Mouse (Mus musculus) left cerebral cortex, postnatal 25 days (tissue): ENCODE results near the gene Gprc5b. TPM values are rescaled to one million over a fixed set of nuclear protein-coding genes. Genes with fewer than 3 reads are reported as not detected.

Source experiments
- DNase-seq, 2 experiments: peaks; one replicate each; pipeline ENCODE4 v3.0.0; 2022; ENCODE audit warnings: low spot score in 2 of 2, mixed read lengths in 1 of 2
- intact Hi-C: fragments of 180-260 bp; cut with DNase I; formaldehyde crosslinking; loops from one replicate; pipeline ENCODE4 v1.15.1; 2025
- total RNA-seq, 2 experiments: library from RNA; stranded (reverse); gene quantifications; 2 replicates each; pipeline ENCODE4 v1.2.3; 2021

Gene Gprc5b
- total RNA-seq, 2 experiments from 2014 or later, result 98.0 to 99.8 TPM

GRCm38 (mm10) chr7:118992080-118992560 lies 2.9 kb downstream of the Gprc5b start:
- intact Hi-C loops, result loop anchor here (5.0 kb wide), 2 partner anchors 60 to 95 kb away; no protein-coding TSS in a partner anchor
- DNase-seq, result no peak

GRCm38 (mm10) chr7:118991341-118991884 lies 3.6 kb downstream of the Gprc5b start:
- intact Hi-C loops, result loop anchor here (5.0 kb wide), 2 partner anchors 59 to 94 kb away; no protein-coding TSS in a partner anchor
- no peak for DNase-seq

GRCm38 (mm10) chr7:118990282-118990681 lies 4.7 kb downstream of the Gprc5b start:
- DNase-seq, result peak; percentile 69 to 97
- intact Hi-C loops, result loop anchor here (1.0 to 5.0 kb wide), 3 partner anchors 58 to 207 kb away; no protein-coding TSS in a partner anchor

- no peak for DNase-seq
- intact Hi-C loops, result no loop called here
Observed at GRCm38 (mm10) chr7:118989275-118989856, 5.6 kb downstream of the Gprc5b start.

- DNase-seq, result no peak
- intact Hi-C loops, result no loop called here
Observed at GRCm38 (mm10) chr7:118986369-118986768, 8.6 kb downstream of the Gprc5b start.

- intact Hi-C loops, result no loop called here
- no peak for DNase-seq
Observed at GRCm38 (mm10) chr7:118985786-118986185, 9.2 kb downstream of the Gprc5b start.

GRCm38 (mm10) chr7:118983961-118984360 lies 11.1 kb downstream of the Gprc5b start:
- DNase-seq, result peak; percentile 62 to 72
- intact Hi-C loops, result loop anchor here (5.0 kb wide), 1 partner anchor 57 kb away; no protein-coding TSS in a partner anchor

- intact Hi-C loops, result loop anchor here (5.0 kb wide), 1 partner anchor 55 kb away; no protein-coding TSS in a partner anchor
- no peak for DNase-seq
Observed at GRCm38 (mm10) chr7:118982586-118982985, 12.4 kb downstream of the Gprc5b start.

GRCm38 (mm10) chr7:118981831-118982230 lies 13.2 kb downstream of the Gprc5b start:
- DNase-seq, result no peak
- intact Hi-C loops, result loop anchor here (5.0 kb wide), 1 partner anchor 55 kb away; no protein-coding TSS in a partner anchor

GRCm38 (mm10) chr7:118981346-118981745 lies 13.7 kb downstream of the Gprc5b start:
- no peak for DNase-seq
- intact Hi-C loops, result loop anchor here (5.0 kb wide), 1 partner anchor 54 kb away; no protein-coding TSS in a partner anchor

- intact Hi-C loops, result loop anchor here (5.0 kb wide), 2 partner anchors 52 to 92 kb away; no protein-coding TSS in a partner anchor
- DNase-seq, result no peak
Observed at GRCm38 (mm10) chr7:118979708-118980107, 15.3 kb downstream of the Gprc5b start.

- DNase-seq, result no peak
- intact Hi-C loops, result loop anchor here (5.0 kb wide), 1 partner anchor 92 kb away; no protein-coding TSS in a partner anchor
Observed at GRCm38 (mm10) chr7:118979121-118979520, 15.9 kb downstream of the Gprc5b start.

GRCm38 (mm10) chr7:118977167-118977543 lies 17.9 kb downstream of the Gprc5b start:
- no peak for DNase-seq
- intact Hi-C loops, result loop anchor here (5.0 kb wide), 1 partner anchor 90 kb away; no protein-coding TSS in a partner anchor

- intact Hi-C loops, result loop anchor here (5.0 kb wide), 1 partner anchor 89 kb away; no protein-coding TSS in a partner anchor
- DNase-seq, result peak; percentile 47 to 69
Observed at GRCm38 (mm10) chr7:118976414-118977166, 18.4 kb downstream of the Gprc5b start.

GRCm38 (mm10) chr7:118975837-118976236 lies 19.2 kb downstream of the Gprc5b start:
- no peak for DNase-seq
- intact Hi-C loops, result loop anchor here (5.0 kb wide), 1 partner anchor 89 kb away; no protein-coding TSS in a partner anchor

GRCm38 (mm10) chr7:118973377-118973776 lies 21.6 kb downstream of the Gprc5b start:
- intact Hi-C loops, result no loop called here
- no peak for DNase-seq

GRCm38 (mm10) chr7:118972306-118972705 lies 22.7 kb downstream of the Gprc5b start:
- DNase-seq, result no peak
- intact Hi-C loops, result no loop called here

GRCm38 (mm10) chr7:118971499-118971898 lies 23.5 kb downstream of the Gprc5b start:
- intact Hi-C loops, result no loop called here
- no peak for DNase-seq

- intact Hi-C loops, result no loop called here
- no peak for DNase-seq
Observed at GRCm38 (mm10) chr7:118968870-118969269, 26.1 kb downstream of the Gprc5b start.

- no peak for DNase-seq
- intact Hi-C loops, result no loop called here
Observed at GRCm38 (mm10) chr7:118965198-118965597, 29.8 kb downstream of the Gprc5b start.
